Mouse (Mus musculus): ENCODE data around the gene Fam193b. TPM values are rescaled to one million over a fixed set of nuclear protein-coding genes. Genes with fewer than 3 reads are reported as not detected.

The Fam193b gene
- polyA plus RNA-seq, 1 experiment from 2014 or later, result 22.9 TPM

- H3K4me1 ChIP-seq (replicated peaks), result peaks cover 8% of the 10 kb centered on the region
- H3K4me3 ChIP-seq (replicated peaks), result peak within 1 kb of the TSS; percentile 94
- peak within 1 kb of the TSS; percentile 84 for H3K9ac ChIP-seq
- no peaks in the 10 kb centered on the region for H3K9me3 ChIP-seq
- WGBS, result under 1% methylated on average over 70 of the region's 70 CpGs
- peaks cover 41% of the 10 kb centered on the region for H3K36me3 ChIP-seq
- H3K4me2 ChIP-seq (replicated peaks), result peak within 1 kb of the TSS; percentile 87
- no peaks in the 10 kb centered on the region for H3K27me3 ChIP-seq (replicated peaks)
- peak; percentile 99 for ATAC-seq
- H3K27ac ChIP-seq, result 0 out of 2 replicates have a peak within 1 kb of the TSS, but pooled peaks have one; percentile 56
Measured at GRCm38 (mm10) chr13:55536194-55537175, 34.4 kb downstream of the Fam193b start, which contains the start of gene Ddx41. Gene Ddx41 (minus strand): TSS chr13:55536658.

- Histone ChIP-seq H3K27me3 (replicated peaks) (no peaks in the 10 kb centered on the region), H3K9ac (peak overlapping the region; percentile 84), H3K4me2 (replicated peaks) (peak overlapping the region; percentile 87), H3K4me3 (replicated peaks) (peak overlapping the region; percentile 94), H3K27ac (0 out of 2 replicates have a peak overlapping the region, but pooled peaks have one; percentile 56), H3K4me1 (replicated peaks) (peaks cover 8% of the 10 kb centered on the region), H3K9me3 (no peaks in the 10 kb centered on the region), H3K36me3 (peaks cover 39% of the 10 kb centered on the region)
- ATAC-seq, result no peak; the same call in 1 of the 2 replicates
- WGBS, result 17% methylated on average over 17 of the region's 17 CpGs
Measured at GRCm38 (mm10) chr13:55535796-55536193, 35.1 kb downstream of the Fam193b start.

- H3K27me3 ChIP-seq (replicated peaks), result no peaks in the 10 kb centered on the region
- H3K4me2 ChIP-seq (replicated peaks), result peak overlapping the region; percentile 87
- H3K9ac ChIP-seq, result no peak overlapping the region
- 92% methylated on average over 15 of the region's 15 CpGs for WGBS
- H3K4me1 ChIP-seq (replicated peaks), result peaks cover 8% of the 10 kb centered on the region
- H3K36me3 ChIP-seq, result peaks cover 44% of the 10 kb centered on the region
- H3K9me3 ChIP-seq, result no peaks in the 10 kb centered on the region
- ATAC-seq, result no peak
- H3K4me3 ChIP-seq (replicated peaks), result peak overlapping the region; percentile 94
- no peak overlapping the region for H3K27ac ChIP-seq
Measured at GRCm38 (mm10) chr13:55535191-55535590, 35.7 kb downstream of the Fam193b start.

GRCm38 (mm10) chr13:55529198-55529915 lies 41.6 kb downstream of the Fam193b start, which contains the start of gene Dok3:
Gene Dok3 (minus strand): TSS chr13:55529296.
- H3K9me3 ChIP-seq, result no peaks in the 10 kb centered on the region
- H3K27ac ChIP-seq, result no peak within 1 kb of the TSS
- no peaks in the 10 kb centered on the region for H3K4me1 ChIP-seq (replicated peaks)
- H3K27me3 ChIP-seq (replicated peaks), result no peaks in the 10 kb centered on the region
- no peak for ATAC-seq
- no peak within 1 kb of the TSS for H3K9ac ChIP-seq
- peaks cover 39% of the 10 kb centered on the region; the same call in 1 of the 2 replicates for H3K36me3 ChIP-seq
- WGBS, result 74% methylated on average over 8 of the region's 8 CpGs
- no peak within 1 kb of the TSS for H3K4me2 ChIP-seq (replicated peaks)
- H3K4me3 ChIP-seq (replicated peaks), result no peak within 1 kb of the TSS

DNA sequence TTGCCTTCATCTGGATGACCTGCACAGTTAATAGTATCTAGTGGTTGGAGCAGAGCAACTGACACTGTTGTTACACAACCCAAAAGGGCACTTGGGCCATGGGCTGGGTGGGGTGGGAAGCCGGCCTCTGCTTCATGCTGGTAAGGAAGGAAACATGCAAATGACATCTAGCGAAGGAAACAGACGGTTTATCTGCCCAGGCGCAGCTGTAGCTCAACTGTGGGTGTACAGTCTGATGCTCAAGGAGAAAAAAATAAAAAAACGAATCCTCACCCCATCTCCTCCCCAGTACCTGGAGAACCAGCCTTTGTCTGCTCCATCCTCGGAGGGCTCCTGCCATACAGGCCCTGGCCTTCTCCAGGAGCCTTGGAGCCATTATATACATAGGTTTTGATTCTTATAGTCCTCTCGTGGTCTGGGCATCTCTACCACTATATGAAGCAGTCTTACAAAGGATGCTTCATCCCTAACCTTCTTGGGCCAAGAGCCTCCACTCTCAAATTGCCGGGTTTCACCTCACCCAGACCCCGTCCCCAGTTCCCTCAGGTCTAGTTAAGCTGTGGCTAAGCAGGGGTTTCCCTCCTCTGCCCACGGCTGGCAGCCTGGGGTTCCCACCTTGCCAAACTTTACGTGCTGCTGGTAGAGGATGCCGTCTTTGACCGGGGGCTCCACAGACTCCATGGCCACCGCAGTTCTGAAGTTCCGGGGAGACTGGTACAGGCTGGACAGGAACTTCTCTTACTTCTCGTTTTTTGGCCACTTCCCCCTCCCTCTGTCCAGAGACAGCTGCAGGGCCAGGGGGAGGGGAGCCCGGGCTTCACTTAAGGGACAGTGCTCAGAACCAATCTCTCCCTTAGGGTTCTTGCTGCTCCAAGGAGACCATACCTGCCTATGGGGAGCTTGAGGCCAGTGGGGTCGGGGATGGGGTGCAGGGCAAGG lies 42.8 kb downstream of the Fam193b start:
- H3K27me3 ChIP-seq (replicated peaks), result no peaks in the 10 kb centered on the region
- 78% methylated on average over 18 of the region's 18 CpGs for WGBS
- peaks cover 30% of the 10 kb centered on the region; the same call in 1 of the 2 replicates for H3K36me3 ChIP-seq
- no peak overlapping the region for H3K9ac ChIP-seq
- no peaks in the 10 kb centered on the region for H3K9me3 ChIP-seq
- no peak overlapping the region for H3K4me2 ChIP-seq (replicated peaks)
- H3K4me1 ChIP-seq (replicated peaks), result no peaks in the 10 kb centered on the region; the same call in 1 of the 2 replicates
- no peak for ATAC-seq
- H3K27ac ChIP-seq, result no peak overlapping the region
- no peak overlapping the region for H3K4me3 ChIP-seq (replicated peaks)

DNA sequence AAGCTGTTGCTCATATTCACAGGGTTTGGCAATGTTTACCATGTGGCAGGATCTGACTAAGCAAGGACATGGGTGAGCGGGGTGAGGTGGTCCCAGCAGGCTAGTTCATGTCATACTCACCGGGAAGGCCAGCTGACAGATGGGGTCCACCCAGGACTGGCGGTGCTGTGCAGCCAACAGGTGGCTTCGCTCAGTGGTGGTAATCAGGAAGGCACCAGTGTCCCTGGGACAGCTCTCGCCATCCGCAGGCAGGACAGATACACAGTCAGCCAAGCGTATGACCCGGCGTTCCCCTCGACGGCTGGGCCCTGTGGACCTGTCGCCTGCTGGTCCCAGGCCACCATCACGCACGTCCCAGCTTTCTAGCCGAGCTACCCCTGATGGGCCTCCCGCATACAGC lies 43.7 kb downstream of the Fam193b start:
- WGBS, result 89% methylated on average over 16 of the region's 16 CpGs

GRCm38 (mm10) chr13:55525733-55526553 lies 45.0 kb downstream of the Fam193b start:
- ATAC-seq, result no peak
- Histone ChIP-seq H3K9me3 (no peaks in the 10 kb centered on the region), H3K4me1 (replicated peaks) (no peaks in the 10 kb centered on the region; the same call in 1 of the 2 replicates), H3K9ac (no peak overlapping the region), H3K27ac (no peak overlapping the region), H3K27me3 (replicated peaks) (no peaks in the 10 kb centered on the region), H3K36me3 (peaks cover 15% of the 10 kb centered on the region; the same call in 1 of the 2 replicates), H3K4me3 (replicated peaks) (no peak overlapping the region), H3K4me2 (replicated peaks) (no peak overlapping the region)
- WGBS, result 70% methylated on average over 16 of the region's 16 CpGs

More for the DNA sequence above, 43.7 kb downstream of the Fam193b start:
- no peaks in the 10 kb centered on the region; the same call in 1 of the 2 replicates for H3K4me1 ChIP-seq (replicated peaks)
- no peak overlapping the region for H3K4me2 ChIP-seq (replicated peaks)
- no peak overlapping the region for H3K4me3 ChIP-seq (replicated peaks)
- no peaks in the 10 kb centered on the region for H3K9me3 ChIP-seq
- no peaks in the 10 kb centered on the region for H3K27me3 ChIP-seq (replicated peaks)
- peaks cover 25% of the 10 kb centered on the region; the same call in 1 of the 2 replicates for H3K36me3 ChIP-seq
- no peak overlapping the region for H3K27ac ChIP-seq
- no peak overlapping the region for H3K9ac ChIP-seq
- ATAC-seq, result no peak

DNA sequence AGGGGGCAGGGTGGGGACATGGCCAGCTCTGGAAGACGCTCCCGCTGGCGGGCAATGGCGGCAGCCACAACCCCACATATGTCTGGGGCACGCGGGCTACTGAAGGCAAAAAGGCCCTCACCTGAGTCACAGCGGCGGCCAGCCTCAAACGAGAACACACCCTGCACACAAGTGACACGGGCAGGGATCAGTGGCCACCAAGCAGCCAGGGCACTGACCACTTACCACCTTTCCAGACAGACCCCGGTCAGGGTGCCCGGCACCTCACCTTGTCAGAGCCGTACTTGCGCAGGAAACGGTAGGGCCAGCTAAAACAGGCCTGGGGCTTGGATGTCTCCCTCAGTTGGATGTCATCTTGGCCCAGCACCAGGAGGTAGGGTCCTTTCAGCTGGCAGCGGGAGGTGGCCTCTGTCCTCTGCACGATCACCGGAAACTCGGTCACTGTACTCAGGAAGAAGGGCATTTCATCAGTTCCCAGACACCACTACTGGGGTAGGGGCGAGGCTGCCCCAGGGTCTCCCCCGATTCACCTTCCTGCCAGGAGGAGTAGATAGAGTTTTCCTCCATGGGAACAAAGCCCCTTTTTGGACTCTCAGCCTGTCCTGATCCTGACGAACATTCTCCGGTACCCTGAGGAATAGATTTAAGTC lies 46.8 kb downstream of the Fam193b start:
- H3K4me1 ChIP-seq (replicated peaks), result no peaks in the 10 kb centered on the region; the same call in 1 of the 2 replicates
- H3K36me3 ChIP-seq, result no peaks in the 10 kb centered on the region
- no peaks in the 10 kb centered on the region for H3K9me3 ChIP-seq
- no peak overlapping the region for H3K9ac ChIP-seq
- 89% methylated on average over 23 of the region's 23 CpGs for WGBS
- no peak overlapping the region for H3K4me3 ChIP-seq (replicated peaks)
- H3K4me2 ChIP-seq (replicated peaks), result no peak overlapping the region
- no peaks in the 10 kb centered on the region for H3K27me3 ChIP-seq (replicated peaks)
- no peak overlapping the region for H3K27ac ChIP-seq
- ATAC-seq, result no peak

GRCm38 (mm10) chr13:55523278-55523677 lies 47.6 kb downstream of the Fam193b start:
- Histone ChIP-seq H3K4me1 (replicated peaks) (no peaks in the 10 kb centered on the region; the same call in 1 of the 2 replicates), H3K4me3 (replicated peaks) (no peak overlapping the region), H3K9me3 (no peaks in the 10 kb centered on the region), H3K9ac (no peak overlapping the region), H3K36me3 (no peaks in the 10 kb centered on the region), H3K27me3 (replicated peaks) (no peaks in the 10 kb centered on the region), H3K4me2 (replicated peaks) (no peak overlapping the region), H3K27ac (no peak overlapping the region)
- no peak for ATAC-seq
- WGBS, result 61% methylated on average over 17 of the region's 17 CpGs

GRCm38 (mm10) chr13:55522730-55523129 lies 48.2 kb downstream of the Fam193b start:
- Histone ChIP-seq H3K27ac (no peak overlapping the region), H3K9ac (no peak overlapping the region)
- no peak for ATAC-seq

More at GRCm38 (mm10) chr13:55522730-55523129, 48.2 kb downstream of the Fam193b start:
- no peaks in the 10 kb centered on the region for H3K36me3 ChIP-seq
- no peak overlapping the region for H3K4me3 ChIP-seq (replicated peaks)
- WGBS, result 68% methylated on average over 8 of the region's 8 CpGs
- no peaks in the 10 kb centered on the region; the same call in 1 of the 2 replicates for H3K4me1 ChIP-seq (replicated peaks)
- H3K27me3 ChIP-seq (replicated peaks), result no peaks in the 10 kb centered on the region
- no peak overlapping the region for H3K4me2 ChIP-seq (replicated peaks)
- no peaks in the 10 kb centered on the region for H3K9me3 ChIP-seq

Data from intestine, embryonic 15.5 days (tissue).